Mouse (Mus musculus): ENCODE results near the gene Srarp. TPM values are rescaled to one million over a fixed set of nuclear protein-coding genes. Genes with fewer than 3 reads are reported as not detected.

Srarp gene
- polyA plus RNA-seq, 1 experiment from 2014 or later, result not detected

GRCm38 (mm10) chr4:141427921-141428320, 8.0 kb downstream of the Srarp start:
- Histone ChIP-seq H3K9ac (replicated peaks; ENCODE audit: low read length) (no peak overlapping the region), H3K4me2 (ENCODE audit: low read depth, low read length) (no peak overlapping the region), H3K36me3 (replicated peaks; ENCODE audit: control insufficient read depth, insufficient read depth, low read depth, low read length) (no peaks in the 10 kb centered on the region), H3K4me1 (ENCODE audit: control insufficient read depth, insufficient read depth, low read length) (peaks cover 2% of the 10 kb centered on the region; the same call in 1 of the 2 replicates), H3K9me3 (replicated peaks; ENCODE audit: control insufficient read depth, low read length) (no peaks in the 10 kb centered on the region), H3K27ac (replicated peaks; ENCODE audit: low read depth, low read length) (no peak overlapping the region), H3K4me3 (ENCODE audit: low read depth, low read length) (no peak overlapping the region), H3K27me3 (ENCODE audit: control insufficient read depth, insufficient read depth, low read length) (peaks cover 3% of the 10 kb centered on the region; the same call in 1 of the 2 replicates)
- no peak for ATAC-seq (replicated peaks; ENCODE audit: insufficient number of reproducible peaks, low FRiP score, low TSS enrichment, low read depth)
- no peak for DNase-seq (ENCODE audit: low spot score)
- WGBS, result 87% methylated on average over 13 of the region's 13 CpGs

- H3K9me3 ChIP-seq (replicated peaks; ENCODE audit: control insufficient read depth, low read length), result no peaks in the 10 kb centered on the region
- no peaks in the 10 kb centered on the region for H3K36me3 ChIP-seq (replicated peaks; ENCODE audit: control insufficient read depth, insufficient read depth, low read depth, low read length)
- H3K27me3 ChIP-seq (ENCODE audit: control insufficient read depth, insufficient read depth, low read length), result peaks cover 3% of the 10 kb centered on the region; the same call in 1 of the 2 replicates
- no peak overlapping the region for H3K27ac ChIP-seq (replicated peaks; ENCODE audit: low read depth, low read length)
- no peak overlapping the region for H3K4me2 ChIP-seq (ENCODE audit: low read depth, low read length)
- no peak overlapping the region for H3K4me3 ChIP-seq (ENCODE audit: low read depth, low read length)
- DNase-seq (ENCODE audit: low spot score), result no peak
- no peak overlapping the region for H3K9ac ChIP-seq (replicated peaks; ENCODE audit: low read length)
- 62% methylated on average over 10 of the region's 10 CpGs for WGBS
- peaks cover 2% of the 10 kb centered on the region; the same call in 1 of the 2 replicates for H3K4me1 ChIP-seq (ENCODE audit: control insufficient read depth, insufficient read depth, low read length)
- no peak for ATAC-seq (replicated peaks; ENCODE audit: insufficient number of reproducible peaks, low FRiP score, low TSS enrichment, low read depth)
Measured at GRCm38 (mm10) chr4:141426796-141427745, 8.8 kb downstream of the Srarp start.

- Histone ChIP-seq H3K9me3 (replicated peaks; ENCODE audit: control insufficient read depth, low read length) (no peaks in the 10 kb centered on the region), H3K27ac (replicated peaks; ENCODE audit: low read depth, low read length) (no peak overlapping the region), H3K27me3 (ENCODE audit: control insufficient read depth, insufficient read depth, low read length) (peaks cover 3% of the 10 kb centered on the region; the same call in 1 of the 2 replicates), H3K9ac (replicated peaks; ENCODE audit: low read length) (peak overlapping the region; percentile 30; the same call in 1 of the 2 replicates), H3K4me1 (ENCODE audit: control insufficient read depth, insufficient read depth, low read length) (peaks cover 2% of the 10 kb centered on the region; the same call in 1 of the 2 replicates), H3K36me3 (replicated peaks; ENCODE audit: control insufficient read depth, insufficient read depth, low read depth, low read length) (no peaks in the 10 kb centered on the region), H3K4me3 (ENCODE audit: low read depth, low read length) (peak overlapping the region; percentile 34), H3K4me2 (ENCODE audit: low read depth, low read length) (peak overlapping the region; percentile 77)
- DNase-seq (ENCODE audit: low spot score) (peak; percentile 59), ATAC-seq (replicated peaks; ENCODE audit: insufficient number of reproducible peaks, low FRiP score, low TSS enrichment, low read depth) (peak; percentile 83)
- 4% methylated on average over 36 of the region's 36 CpGs for WGBS
Measured at GRCm38 (mm10) chr4:141425484-141426479, 10.1 kb downstream of the Srarp start.

GRCm38 (mm10) chr4:141423691-141424431, 12.0 kb downstream of the Srarp start:
- ATAC-seq (replicated peaks; ENCODE audit: insufficient number of reproducible peaks, low FRiP score, low TSS enrichment, low read depth) (no peak), DNase-seq (ENCODE audit: low spot score) (no peak)
- Histone ChIP-seq H3K36me3 (replicated peaks; ENCODE audit: control insufficient read depth, insufficient read depth, low read depth, low read length) (no peaks in the 10 kb centered on the region), H3K27me3 (ENCODE audit: control insufficient read depth, insufficient read depth, low read length) (peaks cover 3% of the 10 kb centered on the region; the same call in 1 of the 2 replicates), H3K4me2 (ENCODE audit: low read depth, low read length) (no peak overlapping the region), H3K4me1 (ENCODE audit: control insufficient read depth, insufficient read depth, low read length) (peaks cover 2% of the 10 kb centered on the region; the same call in 1 of the 2 replicates), H3K9me3 (replicated peaks; ENCODE audit: control insufficient read depth, low read length) (no peaks in the 10 kb centered on the region), H3K27ac (replicated peaks; ENCODE audit: low read depth, low read length) (no peak overlapping the region), H3K4me3 (ENCODE audit: low read depth, low read length) (no peak overlapping the region), H3K9ac (replicated peaks; ENCODE audit: low read length) (no peak overlapping the region)
- WGBS, result 83% methylated on average over 13 of the region's 13 CpGs

GRCm38 (mm10) chr4:141423288-141423687, 12.6 kb downstream of the Srarp start:
- no peak for DNase-seq (ENCODE audit: low spot score)
- Histone ChIP-seq H3K4me3 (ENCODE audit: low read depth, low read length) (no peak overlapping the region), H3K9ac (replicated peaks; ENCODE audit: low read length) (no peak overlapping the region)

GRCm38 (mm10) chr4:141422841-141423240, 13.1 kb downstream of the Srarp start:
- Histone ChIP-seq H3K36me3 (replicated peaks; ENCODE audit: control insufficient read depth, insufficient read depth, low read depth, low read length) (no peaks in the 10 kb centered on the region), H3K27me3 (ENCODE audit: control insufficient read depth, insufficient read depth, low read length) (peaks cover 3% of the 10 kb centered on the region; the same call in 1 of the 2 replicates), H3K4me2 (ENCODE audit: low read depth, low read length) (no peak overlapping the region), H3K4me3 (ENCODE audit: low read depth, low read length) (no peak overlapping the region), H3K9ac (replicated peaks; ENCODE audit: low read length) (no peak overlapping the region), H3K4me1 (ENCODE audit: control insufficient read depth, insufficient read depth, low read length) (peaks cover 2% of the 10 kb centered on the region; the same call in 1 of the 2 replicates), H3K27ac (replicated peaks; ENCODE audit: low read depth, low read length) (no peak overlapping the region), H3K9me3 (replicated peaks; ENCODE audit: control insufficient read depth, low read length) (no peaks in the 10 kb centered on the region)
- ATAC-seq (replicated peaks; ENCODE audit: insufficient number of reproducible peaks, low FRiP score, low TSS enrichment, low read depth) (no peak), DNase-seq (ENCODE audit: low spot score) (no peak)
- WGBS, result 78% methylated on average over 5 of the region's 5 CpGs

More at GRCm38 (mm10) chr4:141423288-141423687, 12.6 kb downstream of the Srarp start:
- Histone ChIP-seq H3K4me1 (ENCODE audit: control insufficient read depth, insufficient read depth, low read length) (peaks cover 2% of the 10 kb centered on the region; the same call in 1 of the 2 replicates), H3K9me3 (replicated peaks; ENCODE audit: control insufficient read depth, low read length) (no peaks in the 10 kb centered on the region), H3K27ac (replicated peaks; ENCODE audit: low read depth, low read length) (no peak overlapping the region), H3K36me3 (replicated peaks; ENCODE audit: control insufficient read depth, insufficient read depth, low read depth, low read length) (no peaks in the 10 kb centered on the region), H3K27me3 (ENCODE audit: control insufficient read depth, insufficient read depth, low read length) (peaks cover 3% of the 10 kb centered on the region; the same call in 1 of the 2 replicates), H3K4me2 (ENCODE audit: low read depth, low read length) (no peak overlapping the region)
- ATAC-seq (replicated peaks; ENCODE audit: insufficient number of reproducible peaks, low FRiP score, low TSS enrichment, low read depth), result no peak
- 78% methylated on average over 5 of the region's 5 CpGs for WGBS

GRCm38 (mm10) chr4:141421423-141421822, 14.5 kb downstream of the Srarp start:
- peaks cover 2% of the 10 kb centered on the region; the same call in 1 of the 2 replicates for H3K4me1 ChIP-seq (ENCODE audit: control insufficient read depth, insufficient read depth, low read length)
- DNase-seq (ENCODE audit: low spot score) (no peak), ATAC-seq (replicated peaks; ENCODE audit: insufficient number of reproducible peaks, low FRiP score, low TSS enrichment, low read depth) (no peak)
- 77% methylated on average over 14 of the region's 14 CpGs for WGBS
- H3K9me3 ChIP-seq (replicated peaks; ENCODE audit: control insufficient read depth, low read length), result no peaks in the 10 kb centered on the region
- no peak overlapping the region for H3K27ac ChIP-seq (replicated peaks; ENCODE audit: low read depth, low read length)
- peaks cover 3% of the 10 kb centered on the region; the same call in 1 of the 2 replicates for H3K27me3 ChIP-seq (ENCODE audit: control insufficient read depth, insufficient read depth, low read length)
- no peak overlapping the region for H3K4me2 ChIP-seq (ENCODE audit: low read depth, low read length)
- no peaks in the 10 kb centered on the region for H3K36me3 ChIP-seq (replicated peaks; ENCODE audit: control insufficient read depth, insufficient read depth, low read depth, low read length)
- H3K4me3 ChIP-seq (ENCODE audit: low read depth, low read length), result no peak overlapping the region
- H3K9ac ChIP-seq (replicated peaks; ENCODE audit: low read length), result no peak overlapping the region
